31 mouse cellular contexts compared by ENCODE assay signal in genomic region chr4:4199309-4199708, GRCm38 (mm10).
"Had no signal": no experiment of that assay in that cellular context is flagged by ENCODE, and none has a peak within 500 bp of the region (broad histone marks: within the 10 kb centered on the region; RNA-seq: fewer than 3 reads in every experiment).

No protein-coding gene starts in this region.

- H3K36me3 ChIP-seq: limb, embryonic 10.5 days; limb, embryonic 12.5 days; limb, embryonic 13.5 days; limb, embryonic 15.5 days; liver, embryonic 12.5 days; liver, embryonic 13.5 days; liver, embryonic 15.5 days; lung, embryonic 15.5 days; midbrain, embryonic 10.5 days; midbrain, embryonic 12.5 days; midbrain, embryonic 13.5 days; midbrain, embryonic 15.5 days had no signal

- H3K4me3 ChIP-seq: limb, embryonic 10.5 days; limb, embryonic 12.5 days; limb, embryonic 13.5 days; limb, embryonic 15.5 days; liver, embryonic 12.5 days; liver, embryonic 13.5 days; liver, embryonic 15.5 days; lung, embryonic 15.5 days; megakaryocyte, embryonic 14.5 days; midbrain, embryonic 10.5 days; midbrain, embryonic 12.5 days; midbrain, embryonic 13.5 days; midbrain, embryonic 15.5 days; myocyte had no signal

- H3K4me1 ChIP-seq: limb, embryonic 10.5 days; liver, embryonic 12.5 days; liver, embryonic 13.5 days; liver, embryonic 15.5 days; megakaryocyte, embryonic 14.5 days; midbrain, embryonic 10.5 days; midbrain, embryonic 12.5 days; midbrain, embryonic 13.5 days; midbrain, embryonic 15.5 days had no signal

- H3K4me2 ChIP-seq: limb, embryonic 12.5 days; limb, embryonic 13.5 days; limb, embryonic 15.5 days; liver, embryonic 11.5 days; liver, embryonic 12.5 days; liver, embryonic 13.5 days; liver, embryonic 15.5 days; lung, embryonic 14.5 days; lung, embryonic 15.5 days; midbrain, embryonic 11.5 days; midbrain, embryonic 12.5 days; midbrain, embryonic 13.5 days; midbrain, embryonic 15.5 days had no signal

- H3K9me3 ChIP-seq: limb, embryonic 10.5 days; limb, embryonic 12.5 days; limb, embryonic 13.5 days; limb, embryonic 15.5 days; liver, embryonic 12.5 days; liver, embryonic 13.5 days; liver, embryonic 15.5 days; lung, embryonic 15.5 days; megakaryocyte, embryonic 14.5 days; midbrain, embryonic 10.5 days; midbrain, embryonic 12.5 days; midbrain, embryonic 13.5 days; midbrain, embryonic 15.5 days had no signal

- H3K27me3 ChIP-seq: limb, embryonic 12.5 days; limb, embryonic 13.5 days; limb, embryonic 15.5 days; liver, embryonic 12.5 days; liver, embryonic 13.5 days; liver, embryonic 15.5 days; lung, embryonic 15.5 days; megakaryocyte, embryonic 14.5 days; midbrain, embryonic 12.5 days; midbrain, embryonic 13.5 days; midbrain, embryonic 15.5 days had no signal

- ATAC-seq: liver, embryonic 12.5 days; liver, postnatal 0 days; lung, postnatal 0 days; midbrain, embryonic 13.5 days; midbrain, embryonic 15.5 days; midbrain, embryonic 16.5 days had no signal

- DNase-seq: left cerebral cortex, postnatal 4 days; liver; liver, embryonic 13.5 days; liver, postnatal 0 days; lung, adult 18-20 months; lung, adult 2 months; lung, embryonic 14.5 days; lung, postnatal 10 days; lung, postnatal 14 days; lung, postnatal 36 days; lung, postnatal 4 days; midbrain, embryonic 14.5 days had no signal

- H3K27ac ChIP-seq: limb, embryonic 10.5 days; limb, embryonic 12.5 days; limb, embryonic 13.5 days; limb, embryonic 15.5 days; liver, embryonic 12.5 days; liver, embryonic 13.5 days; liver, embryonic 14.5 days; liver, embryonic 15.5 days; lung, embryonic 15.5 days; macrophage; midbrain, embryonic 10.5 days; midbrain, embryonic 12.5 days; midbrain, embryonic 13.5 days; midbrain, embryonic 15.5 days had no signal

- H3K9ac ChIP-seq: limb, embryonic 12.5 days; limb, embryonic 13.5 days; limb, embryonic 15.5 days; liver, embryonic 12.5 days; liver, embryonic 13.5 days; liver, embryonic 14.5 days; liver, embryonic 15.5 days; liver, postnatal 0 days; lung, embryonic 14.5 days; lung, embryonic 15.5 days; midbrain, embryonic 12.5 days; midbrain, embryonic 13.5 days; midbrain, embryonic 15.5 days had no signal
